Mouse (Mus musculus): Measurements from ENCODE around the gene Rasgef1b. TPM values are rescaled to one million over a fixed set of nuclear protein-coding genes. Genes with fewer than 3 reads are reported as not detected.

The Rasgef1b gene
- polyA plus RNA-seq, 1 experiment from 2014 or later, result 9.0 TPM

DNA sequence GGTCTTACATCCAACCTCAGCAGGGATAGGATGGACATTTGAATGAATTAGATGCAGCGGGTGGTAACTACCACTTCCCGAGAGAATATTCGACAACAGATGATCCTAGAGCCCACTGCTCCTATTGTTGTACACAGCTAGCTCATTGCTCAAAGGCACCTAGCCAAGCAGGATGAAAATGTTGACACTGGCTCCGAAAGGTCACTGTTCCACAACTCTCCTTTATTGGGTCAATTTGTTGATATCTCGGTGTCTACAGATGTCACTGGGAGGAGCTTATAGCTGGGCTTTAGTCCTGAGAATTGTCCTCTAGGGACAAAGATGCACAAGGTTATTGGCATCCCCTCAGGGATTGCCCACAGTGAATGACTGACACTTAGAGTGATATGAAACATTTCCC, 108.1 kb downstream of the Rasgef1b start:
- Histone ChIP-seq H3K27me3 (ENCODE audit: low read depth, poor library complexity, severe bottlenecking) (peaks cover 82% of the 10 kb centered on the region), H3K4me1 (peaks cover 16% of the 10 kb centered on the region), H3K36me3 (no peaks in the 10 kb centered on the region), H3K27ac (replicated peaks) (no peak overlapping the region), H3K9me3 (replicated peaks) (no peaks in the 10 kb centered on the region), H3K4me3 (no peak overlapping the region)
- 90% methylated on average over 5 of the region's 5 CpGs for WGBS
- no peak for DNase-seq (ENCODE audit: low spot score)

DNA sequence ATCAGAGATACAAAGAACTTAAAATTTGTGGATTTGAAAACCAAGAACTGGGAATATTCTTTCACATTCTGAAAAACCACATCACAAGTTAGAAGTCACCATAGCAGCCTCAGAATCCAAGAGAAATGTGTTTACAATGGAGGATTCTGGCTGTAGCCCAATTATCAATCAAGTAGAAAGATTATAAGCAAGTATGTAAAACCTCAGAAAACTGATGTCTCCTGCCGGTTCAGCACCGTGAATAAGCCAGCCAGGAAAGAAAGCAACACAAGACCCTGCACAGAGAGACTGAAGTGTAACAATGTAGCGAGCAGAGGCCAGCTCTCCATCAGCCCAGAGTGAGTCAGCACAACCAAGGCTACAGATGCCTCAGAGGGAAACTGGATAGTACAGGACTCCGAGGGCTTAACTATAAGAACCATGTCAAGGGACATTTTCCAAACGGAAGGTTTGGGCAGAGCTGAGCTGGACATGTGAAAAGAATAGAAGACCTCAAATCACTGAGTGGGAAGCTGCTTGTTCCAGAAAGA, 111.5 kb downstream of the Rasgef1b start:
- no peak overlapping the region for H3K27ac ChIP-seq (replicated peaks)
- peaks cover 80% of the 10 kb centered on the region for H3K27me3 ChIP-seq (ENCODE audit: low read depth, poor library complexity, severe bottlenecking)
- H3K36me3 ChIP-seq, result no peaks in the 10 kb centered on the region
- no peak for DNase-seq (ENCODE audit: low spot score)
- H3K4me1 ChIP-seq, result peaks cover 26% of the 10 kb centered on the region
- H3K4me3 ChIP-seq, result no peak overlapping the region
- no peaks in the 10 kb centered on the region for H3K9me3 ChIP-seq (replicated peaks)
- 38% methylated on average over 5 of the region's 5 CpGs for WGBS

DNA sequence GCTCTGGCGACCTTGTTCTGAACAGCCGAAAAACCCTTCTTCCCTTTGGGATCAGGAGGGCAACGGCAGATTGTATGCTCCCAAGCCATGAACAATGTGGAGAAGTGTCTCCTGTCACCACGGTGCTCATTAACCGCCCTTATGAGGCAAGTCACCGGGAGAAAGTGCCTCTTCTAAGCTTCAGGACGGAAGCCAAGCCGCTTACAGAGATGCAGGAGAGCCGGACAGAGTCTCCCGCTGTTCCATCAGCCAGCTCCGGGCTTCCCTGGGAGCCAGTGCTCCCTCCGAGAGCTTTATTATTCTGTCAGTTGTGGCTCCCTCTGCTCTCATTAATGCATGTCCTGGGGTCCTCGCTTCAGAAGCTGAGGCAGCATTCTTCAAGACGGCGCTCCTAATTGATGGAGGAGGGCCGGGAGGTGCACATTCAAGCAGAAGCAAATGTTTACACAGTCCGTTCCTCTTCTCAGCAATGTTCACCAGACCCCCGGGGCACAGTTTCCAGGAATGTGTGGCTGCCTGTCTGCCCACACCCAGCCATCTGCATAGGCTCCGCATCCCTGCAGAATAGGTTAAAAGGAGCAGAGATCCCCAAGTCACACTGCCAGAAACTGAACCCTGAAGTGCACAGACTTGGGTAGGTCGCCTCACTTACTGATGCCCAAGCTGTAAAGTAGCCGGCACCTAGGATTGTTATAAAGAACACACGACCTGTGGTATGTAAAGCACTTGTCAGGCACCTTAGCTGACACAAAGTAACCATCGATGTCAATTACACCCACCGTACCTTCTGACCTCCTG, 115.3 kb downstream of the Rasgef1b start:
- Histone ChIP-seq H3K27ac (replicated peaks) (peak overlapping the region; percentile 61; the same call in 1 of the 2 replicates), H3K4me1 (peaks cover 34% of the 10 kb centered on the region), H3K27me3 (ENCODE audit: low read depth, poor library complexity, severe bottlenecking) (peaks cover 81% of the 10 kb centered on the region), H3K36me3 (no peaks in the 10 kb centered on the region), H3K9me3 (replicated peaks) (no peaks in the 10 kb centered on the region), H3K4me3 (peak overlapping the region; percentile 49)
- 1% methylated on average over 24 of the region's 24 CpGs for WGBS
- DNase-seq (ENCODE audit: low spot score), result peak; percentile 57

DNA sequence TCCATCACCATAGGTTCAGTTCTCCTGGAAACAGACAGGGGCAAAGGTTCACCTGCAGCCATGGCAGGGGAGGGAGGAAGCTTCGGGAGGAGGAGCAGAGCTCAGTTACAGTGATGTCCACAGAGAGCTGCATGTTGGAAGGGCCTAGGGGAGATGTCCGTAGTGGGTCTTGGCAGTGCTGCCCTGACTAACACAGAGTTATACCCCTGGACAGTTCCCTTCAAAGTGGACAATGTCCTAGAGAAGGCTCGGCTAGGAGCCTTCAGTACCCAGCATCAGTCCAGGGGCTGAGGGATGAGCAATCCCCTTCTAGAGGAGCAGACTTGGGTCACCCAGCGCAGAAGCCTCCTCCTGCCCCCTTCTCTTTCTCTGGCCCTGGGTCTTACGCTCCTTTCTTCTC, 121.3 kb downstream of the Rasgef1b start:
- no peak for DNase-seq (ENCODE audit: low spot score)
- Histone ChIP-seq H3K9me3 (replicated peaks) (no peaks in the 10 kb centered on the region), H3K4me3 (no peak overlapping the region), H3K36me3 (no peaks in the 10 kb centered on the region), H3K4me1 (peaks cover 19% of the 10 kb centered on the region), H3K27me3 (ENCODE audit: low read depth, poor library complexity, severe bottlenecking) (peaks cover 79% of the 10 kb centered on the region), H3K27ac (replicated peaks) (no peak overlapping the region)
- WGBS, result 74% methylated on average over 5 of the region's 5 CpGs

DNA sequence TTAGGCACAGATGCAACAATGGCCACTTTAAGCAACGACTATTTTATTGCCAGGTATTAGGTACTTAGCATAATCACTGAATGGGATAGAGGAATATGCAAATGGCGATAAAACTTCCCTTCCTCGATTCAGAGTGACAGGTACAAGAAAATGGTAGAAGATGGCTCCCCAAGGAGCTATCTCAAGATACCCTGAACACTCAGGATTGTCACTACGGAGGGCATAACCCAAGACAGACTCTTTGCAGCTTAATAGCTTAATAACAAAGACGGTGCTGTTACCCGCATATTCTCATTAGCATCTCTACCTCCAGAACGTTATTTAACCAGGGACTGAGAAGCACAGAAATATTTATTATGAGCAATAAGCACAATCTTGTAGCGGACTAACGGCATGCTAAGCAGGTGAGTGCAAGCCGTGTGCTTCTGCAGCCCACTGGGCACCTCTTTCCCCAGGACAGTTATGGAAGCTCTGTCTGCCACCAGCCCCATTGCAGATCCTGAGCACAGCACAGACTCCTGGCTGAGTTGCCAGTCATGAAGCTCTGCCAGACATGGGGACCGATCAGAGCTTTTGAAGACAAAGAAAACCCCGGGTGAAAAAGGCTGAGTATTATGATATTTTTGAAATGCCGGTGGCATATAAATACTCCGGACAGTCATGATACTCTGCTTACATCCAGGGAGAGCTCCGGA, 122.6 kb downstream of the Rasgef1b start:
- peaks cover 66% of the 10 kb centered on the region for H3K27me3 ChIP-seq (ENCODE audit: low read depth, poor library complexity, severe bottlenecking)
- no peaks in the 10 kb centered on the region for H3K9me3 ChIP-seq (replicated peaks)
- peaks cover 19% of the 10 kb centered on the region for H3K4me1 ChIP-seq
- WGBS, result 90% methylated on average over 15 of the region's 15 CpGs
- DNase-seq (ENCODE audit: low spot score), result no peak
- no peaks in the 10 kb centered on the region for H3K36me3 ChIP-seq
- H3K27ac ChIP-seq (replicated peaks), result no peak overlapping the region
- no peak overlapping the region for H3K4me3 ChIP-seq

DNA sequence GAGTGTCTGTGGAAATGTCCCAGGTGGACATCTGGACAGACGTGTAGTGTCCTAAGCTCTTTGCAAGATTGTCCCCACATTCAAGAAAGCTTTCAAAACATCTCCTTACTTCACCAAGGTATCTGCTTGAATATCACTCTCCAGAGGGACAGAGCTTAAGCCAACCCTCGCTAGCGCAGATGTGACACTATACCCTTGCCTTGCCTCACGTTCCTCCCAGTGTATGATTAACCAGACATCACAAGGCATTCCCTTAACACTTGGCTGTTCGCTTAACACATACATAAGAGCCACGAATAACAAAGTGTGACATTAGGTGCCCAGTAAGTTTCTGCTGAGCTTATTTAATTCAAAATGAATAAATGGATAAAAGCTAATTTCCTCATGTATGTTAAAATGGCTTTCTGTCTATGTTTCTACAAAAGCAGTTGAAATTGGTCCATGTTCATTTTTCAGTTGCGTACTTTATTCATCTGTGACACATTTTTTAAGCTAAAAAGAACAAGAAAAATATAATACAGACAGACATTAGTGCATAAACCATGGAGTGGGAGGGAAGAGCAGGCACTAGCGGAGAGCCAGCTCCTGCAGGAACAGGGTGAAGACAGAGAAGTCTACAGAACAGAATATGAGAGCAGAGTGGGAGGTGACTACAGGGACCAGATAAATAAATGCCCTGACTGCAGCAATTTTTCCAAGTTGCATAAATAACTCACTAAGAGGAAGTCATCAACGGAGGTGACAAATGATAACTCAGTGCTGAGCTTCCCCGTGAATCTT, 126.4 kb downstream of the Rasgef1b start:
- H3K36me3 ChIP-seq, result no peaks in the 10 kb centered on the region
- no peak for DNase-seq (ENCODE audit: low spot score)
- H3K4me1 ChIP-seq, result peaks cover 9% of the 10 kb centered on the region
- H3K27me3 ChIP-seq (ENCODE audit: low read depth, poor library complexity, severe bottlenecking), result peaks cover 41% of the 10 kb centered on the region
- H3K27ac ChIP-seq (replicated peaks), result no peak overlapping the region
- no peak overlapping the region for H3K4me3 ChIP-seq
- H3K9me3 ChIP-seq (replicated peaks), result no peaks in the 10 kb centered on the region
- 85% methylated on average over 10 of the region's 10 CpGs for WGBS

DNA sequence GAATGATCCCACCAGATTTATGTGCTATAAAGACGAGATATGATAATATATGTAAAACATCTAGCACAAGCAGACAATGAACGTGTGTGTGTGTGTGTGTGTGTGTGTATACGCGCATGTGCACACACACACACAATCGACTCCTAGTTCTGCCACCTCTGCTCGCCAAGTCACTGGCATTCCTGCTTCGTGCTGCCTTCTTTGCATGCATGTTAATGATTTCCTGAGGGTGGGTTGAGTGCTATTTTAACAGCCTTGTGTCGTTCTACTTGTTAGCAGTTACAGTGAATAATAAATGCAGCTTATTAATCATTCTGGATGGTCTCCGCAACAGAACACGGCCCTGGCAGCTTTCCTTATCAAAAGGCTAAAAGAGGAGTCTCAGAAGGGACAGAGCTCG, 129.5 kb downstream of the Rasgef1b start:
- no peaks in the 10 kb centered on the region for H3K9me3 ChIP-seq (replicated peaks)
- H3K4me1 ChIP-seq, result peaks cover under 1% of the 10 kb centered on the region; the same call in 1 of the 2 replicates
- DNase-seq (ENCODE audit: low spot score), result no peak
- H3K36me3 ChIP-seq, result no peaks in the 10 kb centered on the region
- H3K27me3 ChIP-seq (ENCODE audit: low read depth, poor library complexity, severe bottlenecking), result peaks cover 21% of the 10 kb centered on the region
- 90% methylated on average over 11 of the region's 11 CpGs for WGBS
- no peak overlapping the region for H3K4me3 ChIP-seq
- no peak overlapping the region for H3K27ac ChIP-seq (replicated peaks)

DNA sequence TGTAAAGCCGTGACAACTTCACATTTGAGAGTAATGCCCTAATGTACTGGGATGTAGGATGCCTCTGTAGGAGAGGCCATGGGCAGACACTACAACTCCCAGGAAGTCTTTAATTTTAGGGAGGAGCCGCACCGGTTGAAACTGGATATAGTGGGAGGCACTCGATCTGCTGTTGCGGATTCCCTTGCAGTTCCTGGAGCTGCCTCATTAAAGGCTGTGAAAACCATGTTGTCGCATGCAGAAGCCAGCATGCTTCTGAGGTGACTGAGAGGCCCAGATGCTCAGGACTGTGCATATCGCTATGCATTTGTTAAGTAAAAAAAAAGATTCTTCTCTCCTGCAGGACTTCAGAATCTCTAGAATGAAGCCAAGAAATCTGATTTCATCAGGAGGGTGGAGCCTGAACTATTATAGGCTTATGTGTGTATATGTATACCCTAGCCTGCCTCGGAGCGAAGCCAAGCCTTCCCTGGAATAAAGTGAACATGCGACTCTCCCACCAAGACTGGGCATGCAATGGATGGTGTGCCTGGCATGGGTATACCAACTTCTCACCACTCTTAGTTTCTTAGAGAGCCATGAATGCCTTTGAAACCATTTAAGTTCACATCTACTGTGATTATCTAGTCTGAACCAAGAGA, 130.3 kb downstream of the Rasgef1b start:
- no peaks in the 10 kb centered on the region; the same call in 1 of the 2 replicates for H3K9me3 ChIP-seq (replicated peaks)
- no peaks in the 10 kb centered on the region; the same call in 1 of the 2 replicates for H3K4me1 ChIP-seq
- H3K4me3 ChIP-seq, result no peak overlapping the region
- no peak overlapping the region for H3K27ac ChIP-seq (replicated peaks)
- 69% methylated on average over 10 of the region's 10 CpGs for WGBS
- no peaks in the 10 kb centered on the region for H3K36me3 ChIP-seq
- DNase-seq (ENCODE audit: low spot score), result no peak
- H3K27me3 ChIP-seq (ENCODE audit: low read depth, poor library complexity, severe bottlenecking), result peaks cover 18% of the 10 kb centered on the region

DNA sequence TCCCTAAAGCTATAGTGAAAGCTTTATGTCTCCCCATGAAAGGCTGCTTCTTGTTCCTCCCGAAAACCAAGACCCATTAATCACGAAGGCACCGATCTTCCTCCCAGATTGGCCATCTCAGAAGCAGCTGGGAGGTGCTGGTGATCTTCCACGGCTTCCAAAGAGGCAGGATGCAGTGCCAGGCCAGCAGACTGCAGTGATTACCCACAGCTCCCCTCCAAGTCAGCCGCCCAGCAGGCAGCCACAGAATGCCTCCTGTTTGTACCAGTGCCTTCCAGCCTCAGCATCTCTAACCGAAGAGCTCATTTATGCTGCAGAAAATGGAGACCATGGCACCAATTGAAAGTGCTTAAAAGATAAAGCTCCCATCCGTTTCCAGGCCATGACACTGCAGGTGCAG, 131.2 kb downstream of the Rasgef1b start:
- 62% methylated on average over 7 of the region's 7 CpGs for WGBS
- H3K27ac ChIP-seq (replicated peaks), result no peak overlapping the region
- H3K27me3 ChIP-seq (ENCODE audit: low read depth, poor library complexity, severe bottlenecking), result peaks cover 20% of the 10 kb centered on the region
- H3K4me3 ChIP-seq, result no peak overlapping the region
- no peaks in the 10 kb centered on the region; the same call in 1 of the 2 replicates for H3K9me3 ChIP-seq (replicated peaks)
- no peaks in the 10 kb centered on the region; the same call in 1 of the 2 replicates for H3K4me1 ChIP-seq
- H3K36me3 ChIP-seq, result no peaks in the 10 kb centered on the region
- DNase-seq (ENCODE audit: low spot score), result no peak

DNA sequence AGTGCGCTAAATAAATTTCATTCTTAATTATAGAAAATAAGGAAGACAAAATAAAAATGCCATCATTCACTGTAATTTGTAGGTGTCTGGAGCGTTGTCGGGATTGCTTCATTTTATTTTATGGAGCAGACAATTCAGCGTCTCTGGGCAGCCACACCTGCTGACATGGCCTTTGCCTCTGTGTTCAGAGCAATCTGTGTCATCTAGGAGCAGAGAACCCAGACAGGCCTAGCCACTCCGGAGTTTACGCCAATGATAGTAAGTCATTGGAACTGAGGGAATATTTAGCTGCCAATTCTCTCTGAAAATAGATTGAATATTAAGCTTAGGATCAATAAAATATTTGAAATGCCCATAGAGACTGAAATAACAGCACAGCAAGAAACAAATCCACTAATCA, 137.5 kb downstream of the Rasgef1b start:
- Histone ChIP-seq H3K4me3 (no peak overlapping the region), H3K36me3 (no peaks in the 10 kb centered on the region), H3K4me1 (no peaks in the 10 kb centered on the region), H3K27me3 (ENCODE audit: low read depth, poor library complexity, severe bottlenecking) (peaks cover 24% of the 10 kb centered on the region), H3K9me3 (replicated peaks) (no peaks in the 10 kb centered on the region; the same call in 1 of the 2 replicates), H3K27ac (replicated peaks) (no peak overlapping the region)
- no peak for DNase-seq (ENCODE audit: low spot score)
- WGBS, result 79% methylated on average over 6 of the region's 6 CpGs

DNA sequence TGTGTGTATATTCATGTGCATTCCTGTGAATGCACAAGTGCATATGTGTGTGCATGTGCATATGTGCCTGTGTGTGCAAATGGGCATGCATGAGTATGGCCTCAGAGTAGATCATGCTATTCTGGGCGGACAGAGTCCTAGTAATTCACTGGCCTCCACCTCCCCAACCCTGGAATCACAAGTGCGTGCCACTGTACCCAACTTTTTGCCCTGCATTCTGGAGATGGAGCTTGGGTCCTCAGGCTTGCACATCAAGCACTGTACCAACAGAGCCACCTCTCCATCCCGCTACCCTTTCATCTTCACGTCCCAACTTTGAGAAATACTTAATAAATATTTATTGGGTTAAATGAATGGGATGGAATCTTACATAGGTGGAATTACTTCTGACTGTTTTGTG, 138.3 kb downstream of the Rasgef1b start:
- H3K27ac ChIP-seq (replicated peaks), result no peak overlapping the region
- H3K4me3 ChIP-seq, result no peak overlapping the region
- H3K27me3 ChIP-seq (ENCODE audit: low read depth, poor library complexity, severe bottlenecking), result peaks cover 24% of the 10 kb centered on the region
- no peak for DNase-seq (ENCODE audit: low spot score)
- H3K4me1 ChIP-seq, result no peaks in the 10 kb centered on the region
- no peaks in the 10 kb centered on the region; the same call in 1 of the 2 replicates for H3K9me3 ChIP-seq (replicated peaks)
- WGBS, result 87% methylated on average over 4 of the region's 4 CpGs
- no peaks in the 10 kb centered on the region for H3K36me3 ChIP-seq

DNA sequence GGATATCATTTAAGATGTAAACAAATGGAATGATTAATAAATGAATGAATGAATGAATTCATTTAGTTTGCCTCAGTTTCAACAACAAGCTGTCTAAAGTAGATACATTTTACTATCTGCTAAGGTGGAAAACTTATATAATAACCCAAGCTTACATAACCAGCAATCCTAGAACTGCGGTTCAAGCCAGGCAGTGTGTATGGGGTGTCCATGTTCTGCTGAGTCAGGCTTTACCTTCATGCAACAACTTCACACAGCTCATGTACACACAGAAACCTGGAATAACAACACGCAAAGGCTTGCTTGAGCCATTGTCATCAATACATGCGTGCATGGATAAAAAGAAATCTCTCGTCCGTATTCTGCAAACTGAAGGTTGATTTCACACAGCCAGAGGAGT, 140.9 kb downstream of the Rasgef1b start:
- 92% methylated on average over 5 of the region's 5 CpGs for WGBS
- Histone ChIP-seq H3K36me3 (no peaks in the 10 kb centered on the region), H3K4me1 (no peaks in the 10 kb centered on the region), H3K27me3 (ENCODE audit: low read depth, poor library complexity, severe bottlenecking) (peaks cover 24% of the 10 kb centered on the region), H3K27ac (replicated peaks) (no peak overlapping the region), H3K4me3 (no peak overlapping the region), H3K9me3 (replicated peaks) (no peaks in the 10 kb centered on the region)
- no peak for DNase-seq (ENCODE audit: low spot score)
